Mouse (Mus musculus) testis, adult 2 months (tissue): ENCODE data around the gene Zfp423.

Experiments
- CTCF ChIP-seq: fragments of 200-500 bp; IDR thresholded peaks from 2 replicates; pipeline ENCODE4 v1.5.1; 2012; ENCODE audit warnings: low read depth, mild to moderate bottlenecking, inconsistent platforms, low read length, moderate library complexity; ENCODE audit not compliant: control insufficient read depth, insufficient read depth, insufficient replicate concordance
- POLR2A ChIP-seq: fragments of 200-500 bp; IDR thresholded peaks from 2 replicates; pipeline ENCODE4 v1.6.1; 2012; ENCODE audit warnings: low read depth, mild to moderate bottlenecking, inconsistent platforms, low read length, moderate library complexity; ENCODE audit not compliant: control insufficient read depth

DNA sequence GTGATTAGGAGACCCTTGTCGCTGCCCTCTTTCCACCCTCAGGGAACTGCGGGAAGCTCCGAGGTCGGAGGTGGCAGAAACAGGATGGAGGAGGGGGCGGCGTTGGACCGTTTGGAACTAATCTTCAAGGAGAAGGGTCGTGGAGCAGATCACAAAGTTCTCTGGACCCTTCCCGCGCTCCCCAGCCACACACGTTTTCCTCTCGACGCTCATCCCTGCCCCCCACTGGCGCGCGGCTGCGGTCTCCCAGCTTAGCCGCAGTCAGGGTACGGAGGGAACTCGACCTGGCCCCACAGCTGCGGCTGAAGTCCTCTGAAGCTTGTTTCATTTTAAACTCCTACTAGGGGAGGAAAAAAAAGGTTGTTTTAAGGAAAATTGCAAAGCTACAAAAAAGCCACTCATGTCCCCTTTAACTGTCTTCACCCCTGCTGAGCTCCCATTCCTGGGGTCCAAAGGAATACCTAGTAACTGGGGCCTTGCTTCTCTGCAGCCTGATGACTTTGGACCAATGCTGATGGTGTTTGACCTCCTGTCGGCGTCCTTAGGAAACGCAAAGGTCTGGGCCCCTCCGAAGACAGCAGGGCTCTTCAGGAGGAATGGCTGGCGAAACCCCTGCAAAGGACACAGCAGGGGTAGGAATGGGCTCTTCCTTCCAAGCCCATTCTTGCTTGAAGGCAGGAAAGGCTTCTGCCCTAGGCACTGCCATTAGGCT is 3.3 kb upstream of the Zfp423 start:
- TF ChIP-seq POLR2A (no peak), CTCF (no peak)
